Mouse (Mus musculus) heart, embryonic 13.5 days (tissue): ENCODE results near the gene Dusp14. TPM values are rescaled to one million over a fixed set of nuclear protein-coding genes. Genes with fewer than 3 reads are reported as not detected.
A peak's percentile ranks its signal among the peaks of the same experiment; 100 is the strongest.

Source experiments
- ATAC-seq: fragments of 200-750 bp; cut with Nextera tagmentation; 2 replicates; pipeline ENCODE4 v1.8.0; 2017; ENCODE audit warnings: moderate TSS enrichment; ENCODE audit not compliant: insufficient number of reproducible peaks, low FRiP score, low TSS enrichment; ENCODE audit errors: extremely low read depth
- H3K27ac ChIP-seq: fragments of 300-500 bp; sonication (generic); replicated peaks from 2 replicates; pipeline ENCODE4 v1.5.1; 2015; ENCODE audit warnings: moderate library complexity, mild to moderate bottlenecking, inconsistent platforms
- H3K27me3 ChIP-seq: fragments of 300-500 bp; sonication (generic); replicated peaks from 2 replicates; pipeline ENCODE4 v1.6.1; 2015; ENCODE audit warnings: mild to moderate bottlenecking, inconsistent platforms
- H3K36me3 ChIP-seq: fragments of 300-500 bp; sonication (generic); 2 replicates; pipeline ENCODE4 v1.6.1; 2015; ENCODE audit warnings: mild to moderate bottlenecking, inconsistent platforms
- H3K4me1 ChIP-seq: fragments of 300-500 bp; sonication (generic); 2 replicates; pipeline ENCODE4 v1.6.1; 2015; ENCODE audit warnings: inconsistent platforms
- H3K4me2 ChIP-seq: fragments of 300-500 bp; sonication (generic); 2 replicates; pipeline ENCODE4 v1.6.1; 2015; ENCODE audit warnings: inconsistent platforms, mild to moderate bottlenecking, moderate library complexity
- H3K4me3 ChIP-seq: fragments of 300-500 bp; sonication (generic); 2 replicates; pipeline ENCODE4 v1.5.1; 2015; ENCODE audit warnings: moderate library complexity, mild to moderate bottlenecking, inconsistent platforms
- H3K9ac ChIP-seq: fragments of 300-500 bp; sonication (generic); 2 replicates; pipeline ENCODE4 v1.6.1; 2015; ENCODE audit warnings: inconsistent platforms, mild to moderate bottlenecking, moderate library complexity
- H3K9me3 ChIP-seq: fragments of 300-500 bp; sonication (generic); 2 replicates; pipeline ENCODE4 v1.6.1; 2016; ENCODE audit warnings: inconsistent platforms
- WGBS: fragments of 180-500 bp; shearing (Covaris S2); methylation state at CpG from one replicate; pipeline ENCODE4 v1.1.7; 2015; ENCODE audit warnings: mixed read lengths; 5-methylcytosine and 5-hydroxymethylcytosine counted together
- polyA plus RNA-seq: library from polyadenylated mRNA; unstranded; fragments of >200 nt; fragmentation: Nextera tagmentation; extraction: Ambion mirVana; gene quantifications from 2 replicates; pipeline ENCODE4 v1.2.1, GENCODE M21; 2015

Dusp14 gene
- 5.1 and 6.6 TPM in 2 replicates for polyA plus RNA-seq

DNA sequence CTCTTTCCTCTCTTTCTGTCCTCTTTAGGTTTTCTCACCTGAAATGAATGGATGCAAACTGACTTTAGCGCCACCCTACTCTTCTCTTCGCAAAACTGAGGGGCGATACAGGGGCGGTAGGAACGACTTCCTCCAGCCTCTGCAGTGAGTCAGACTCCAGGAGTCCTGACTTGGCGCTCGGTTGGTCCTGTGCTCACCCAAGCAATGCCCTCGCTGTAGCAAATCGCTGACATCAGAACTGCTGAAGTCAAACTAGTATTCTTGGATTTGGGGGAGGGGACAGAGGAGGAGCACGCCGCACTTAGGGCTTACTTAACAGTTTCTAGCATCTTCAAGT, at the start of gene Dusp14:
Gene Dusp14 (minus strand): TSS at position 228 of the 337 bp plus-strand sequence.
- Histone ChIP-seq H3K27ac (no peak within 1 kb of the TSS), H3K4me1 (peaks cover 37% of the 10 kb centered on the region), H3K9me3 (no peaks in the 10 kb centered on the region), H3K4me3 (peak within 1 kb of the TSS; percentile 64), H3K27me3 (peaks cover 51% of the 10 kb centered on the region), H3K36me3 (no peaks in the 10 kb centered on the region), H3K9ac (peak within 1 kb of the TSS; percentile 83), H3K4me2 (peak within 1 kb of the TSS; percentile 82)
- WGBS, result 14% methylated on average over 11 of the region's 11 CpGs
- ATAC-seq, result no peak

DNA sequence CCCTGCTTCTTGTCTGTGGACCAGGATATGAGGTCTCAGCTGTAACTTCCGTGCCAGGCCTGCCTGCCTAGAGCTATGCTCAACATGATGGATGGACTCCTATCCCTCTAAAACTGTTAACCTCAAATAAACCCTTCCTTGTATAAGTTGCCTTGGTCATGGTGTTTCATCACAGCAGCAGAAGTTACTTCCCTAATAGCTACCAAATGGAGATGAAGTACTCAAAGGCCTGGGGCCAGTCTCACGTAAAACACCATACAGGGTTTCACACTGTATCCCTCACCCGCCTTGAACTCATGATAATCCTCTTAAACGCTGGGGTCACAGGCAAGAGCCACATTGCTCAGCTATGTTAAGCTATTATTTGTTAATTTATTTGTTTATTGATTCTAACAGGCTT, 48.4 kb upstream of the Dusp14 start:
- no peak overlapping the region for H3K4me3 ChIP-seq
- H3K36me3 ChIP-seq, result peaks cover 79% of the 10 kb centered on the region
- peaks cover 23% of the 10 kb centered on the region for H3K4me1 ChIP-seq
- ATAC-seq, result no peak
- no peaks in the 10 kb centered on the region for H3K27me3 ChIP-seq
- H3K4me2 ChIP-seq, result no peak overlapping the region
- 88% methylated on average over 4 of the region's 4 CpGs for WGBS
- H3K27ac ChIP-seq, result no peak overlapping the region
- no peak overlapping the region for H3K9ac ChIP-seq
- H3K9me3 ChIP-seq, result no peaks in the 10 kb centered on the region

- peaks cover 20% of the 10 kb centered on the region for H3K4me1 ChIP-seq
- WGBS, result 64% methylated on average over 2 of the region's 2 CpGs
- no peak for ATAC-seq
- no peak overlapping the region for H3K4me3 ChIP-seq
- no peaks in the 10 kb centered on the region for H3K27me3 ChIP-seq
- peaks cover 78% of the 10 kb centered on the region for H3K36me3 ChIP-seq
- H3K9me3 ChIP-seq, result no peaks in the 10 kb centered on the region
- no peak overlapping the region for H3K9ac ChIP-seq
- no peak overlapping the region for H3K4me2 ChIP-seq
- H3K27ac ChIP-seq, result 0 out of 2 replicates have a peak overlapping the region, but pooled peaks have one; percentile 1
These were observed 47.2 kb upstream of the Dusp14 start for GRCm38 (mm10) chr11:84116221-84116620.

DNA sequence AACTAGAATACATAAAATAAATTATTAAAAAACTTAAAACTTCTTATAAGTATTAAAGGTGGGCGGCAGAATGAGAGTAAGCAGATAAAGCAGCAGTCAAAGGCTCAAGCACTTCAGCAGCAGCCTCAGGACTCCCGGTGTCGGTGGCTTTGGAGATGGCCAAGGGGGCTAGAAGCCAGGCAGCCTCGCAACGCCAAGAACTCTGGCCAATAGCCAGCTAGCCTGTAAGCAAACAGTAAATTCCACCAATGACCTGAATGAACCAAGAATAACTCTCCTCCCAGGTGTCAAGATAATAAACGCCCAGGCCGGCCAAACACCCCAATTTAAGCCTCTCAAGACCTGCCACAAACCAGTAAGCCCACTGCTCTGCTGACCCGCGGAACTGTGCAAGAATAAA, 46.6 kb upstream of the Dusp14 start:
- 0 out of 2 replicates have a peak overlapping the region, but pooled peaks have one; percentile 1 for H3K27ac ChIP-seq
- H3K4me1 ChIP-seq, result peaks cover 20% of the 10 kb centered on the region
- no peaks in the 10 kb centered on the region for H3K9me3 ChIP-seq
- H3K36me3 ChIP-seq, result peaks cover 78% of the 10 kb centered on the region
- no peak overlapping the region for H3K4me2 ChIP-seq
- H3K27me3 ChIP-seq, result no peaks in the 10 kb centered on the region
- 55% methylated on average over 9 of the region's 9 CpGs for WGBS
- no peak overlapping the region for H3K9ac ChIP-seq
- ATAC-seq, result no peak
- H3K4me3 ChIP-seq, result no peak overlapping the region

- no peaks in the 10 kb centered on the region for H3K9me3 ChIP-seq
- WGBS, result 81% methylated on average over 5 of the region's 5 CpGs
- no peak overlapping the region for H3K27ac ChIP-seq
- no peak overlapping the region for H3K4me3 ChIP-seq
- H3K9ac ChIP-seq, result no peak overlapping the region
- no peaks in the 10 kb centered on the region for H3K27me3 ChIP-seq
- H3K4me2 ChIP-seq, result no peak overlapping the region
- peaks cover 78% of the 10 kb centered on the region for H3K36me3 ChIP-seq
- ATAC-seq, result no peak
- H3K4me1 ChIP-seq, result peaks cover 20% of the 10 kb centered on the region
These were observed 44.6 kb upstream of the Dusp14 start for GRCm38 (mm10) chr11:84113623-84114022.

DNA sequence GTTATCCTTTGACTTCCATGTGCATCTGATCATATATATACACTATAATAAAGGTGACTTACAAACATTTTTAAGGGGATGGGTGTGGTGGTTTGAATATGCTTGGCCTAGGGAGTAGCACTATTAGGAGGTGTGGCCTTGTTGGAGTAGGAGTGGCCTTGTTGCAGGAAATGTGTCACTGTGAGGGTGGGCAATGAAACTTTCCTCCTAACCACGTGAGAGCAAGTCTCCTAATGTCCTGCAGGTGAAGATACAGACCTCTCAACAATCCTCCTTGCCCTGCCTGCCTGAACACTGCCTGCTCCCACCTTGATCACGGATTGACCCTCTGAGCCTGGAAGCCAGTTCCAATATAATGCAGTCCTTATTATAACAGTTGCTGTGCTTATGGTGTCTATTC, 38.1 kb upstream of the Dusp14 start:
- ATAC-seq, result no peak
- WGBS, result 65% methylated on average over 2 of the region's 2 CpGs
- Histone ChIP-seq H3K27ac (no peak overlapping the region), H3K36me3 (peaks cover 97% of the 10 kb centered on the region), H3K4me3 (no peak overlapping the region), H3K4me1 (peaks cover 2% of the 10 kb centered on the region; the same call in 1 of the 2 replicates), H3K27me3 (no peaks in the 10 kb centered on the region), H3K9ac (no peak overlapping the region), H3K9me3 (no peaks in the 10 kb centered on the region), H3K4me2 (no peak overlapping the region)

DNA sequence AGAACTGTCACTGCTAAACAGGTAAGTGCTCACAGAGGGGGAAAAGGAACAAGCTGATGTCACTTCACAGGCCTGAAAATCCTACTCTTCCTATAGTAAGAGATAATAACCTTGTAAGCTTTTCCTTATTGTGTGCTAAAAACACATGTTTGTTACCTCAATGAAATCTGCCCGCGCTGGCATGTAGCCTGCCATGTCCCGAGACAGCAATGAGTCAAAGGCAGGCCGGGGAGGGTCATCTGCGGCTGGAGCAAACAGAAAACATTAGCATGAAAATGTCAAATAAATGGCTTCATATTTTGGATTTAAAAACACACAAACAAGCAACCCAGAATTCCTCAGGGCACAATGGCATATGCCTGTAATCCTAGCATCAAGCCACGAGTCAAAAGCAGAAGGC, 35.0 kb upstream of the Dusp14 start:
- Histone ChIP-seq H3K36me3 (peaks cover 96% of the 10 kb centered on the region), H3K4me1 (peaks cover 12% of the 10 kb centered on the region), H3K27ac (no peak overlapping the region), H3K4me2 (no peak overlapping the region), H3K27me3 (no peaks in the 10 kb centered on the region), H3K9ac (no peak overlapping the region), H3K4me3 (no peak overlapping the region), H3K9me3 (no peaks in the 10 kb centered on the region)
- no peak for ATAC-seq
- 92% methylated on average over 6 of the region's 6 CpGs for WGBS

GRCm38 (mm10) chr11:84101182-84101581, 32.1 kb upstream of the Dusp14 start:
- H3K4me3 ChIP-seq, result no peak overlapping the region
- peaks cover 93% of the 10 kb centered on the region for H3K36me3 ChIP-seq
- 0 out of 2 replicates have a peak overlapping the region, but pooled peaks have one; percentile 20 for H3K27ac ChIP-seq
- H3K4me1 ChIP-seq, result peaks cover 15% of the 10 kb centered on the region
- H3K27me3 ChIP-seq, result no peaks in the 10 kb centered on the region
- no peak for ATAC-seq
- H3K9me3 ChIP-seq, result no peaks in the 10 kb centered on the region
- no peak overlapping the region for H3K4me2 ChIP-seq
- H3K9ac ChIP-seq, result no peak overlapping the region

GRCm38 (mm10) chr11:84097251-84097998, 28.4 kb upstream of the Dusp14 start:
- peaks cover 19% of the 10 kb centered on the region for H3K4me1 ChIP-seq
- H3K9me3 ChIP-seq, result no peaks in the 10 kb centered on the region
- WGBS, result 69% methylated on average over 5 of the region's 5 CpGs
- H3K27ac ChIP-seq, result no peak overlapping the region
- peaks cover 73% of the 10 kb centered on the region for H3K36me3 ChIP-seq
- no peak overlapping the region for H3K4me3 ChIP-seq
- no peak overlapping the region for H3K9ac ChIP-seq
- no peak overlapping the region for H3K4me2 ChIP-seq
- H3K27me3 ChIP-seq, result no peaks in the 10 kb centered on the region
- no peak for ATAC-seq

DNA sequence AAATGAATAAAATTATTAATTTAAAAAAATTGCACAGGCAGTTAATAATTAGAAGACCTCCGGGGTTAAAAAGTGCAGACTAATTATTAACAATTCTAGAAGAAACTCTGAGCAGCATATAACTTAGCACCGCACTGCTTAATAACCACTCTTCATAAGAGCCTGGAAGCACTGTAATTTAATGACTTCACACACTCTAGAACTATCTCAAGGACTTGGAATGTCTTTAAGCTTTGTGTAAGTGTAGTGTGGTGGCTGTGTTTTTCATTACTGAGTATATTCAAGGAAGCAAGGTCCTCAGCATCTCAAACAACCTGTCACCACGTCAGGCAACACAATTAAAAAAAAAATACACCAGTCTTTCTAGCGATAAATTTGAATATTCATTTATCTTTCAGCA, 26.0 kb upstream of the Dusp14 start:
- Histone ChIP-seq H3K27me3 (no peaks in the 10 kb centered on the region), H3K4me3 (no peak overlapping the region), H3K4me2 (no peak overlapping the region), H3K27ac (no peak overlapping the region), H3K4me1 (peaks cover 7% of the 10 kb centered on the region; the same call in 1 of the 2 replicates), H3K36me3 (peaks cover 74% of the 10 kb centered on the region), H3K9ac (no peak overlapping the region), H3K9me3 (no peaks in the 10 kb centered on the region)
- no peak for ATAC-seq
- 84% methylated on average over 4 of the region's 4 CpGs for WGBS

DNA sequence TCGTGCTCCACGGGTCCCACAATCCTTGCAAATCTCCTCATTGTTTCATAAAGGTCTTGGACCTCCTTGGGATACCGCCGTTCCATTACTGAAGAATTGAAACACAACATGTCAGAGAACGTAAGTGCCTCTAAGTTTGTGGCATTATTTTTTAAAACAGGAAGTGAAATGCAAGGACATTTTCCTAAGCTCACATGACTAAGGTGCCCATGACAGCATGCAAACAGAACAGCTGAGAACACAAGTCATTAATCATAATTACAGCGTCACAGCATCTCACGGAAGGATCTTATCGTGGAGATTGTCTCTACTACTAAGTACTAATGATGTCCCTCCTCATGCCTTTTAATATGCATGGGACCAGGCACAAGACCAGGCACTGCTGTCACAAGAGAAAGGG, 21.5 kb upstream of the Dusp14 start:
- no peak overlapping the region for H3K27ac ChIP-seq
- peaks cover 3% of the 10 kb centered on the region; the same call in 1 of the 2 replicates for H3K4me1 ChIP-seq
- H3K27me3 ChIP-seq, result no peaks in the 10 kb centered on the region
- H3K36me3 ChIP-seq, result peaks cover 75% of the 10 kb centered on the region
- no peak overlapping the region for H3K4me2 ChIP-seq
- no peak for ATAC-seq
- no peak overlapping the region for H3K4me3 ChIP-seq
- 91% methylated on average over 8 of the region's 8 CpGs for WGBS
- H3K9me3 ChIP-seq, result no peaks in the 10 kb centered on the region
- H3K9ac ChIP-seq, result no peak overlapping the region

GRCm38 (mm10) chr11:84081901-84082300, 12.8 kb upstream of the Dusp14 start:
- Histone ChIP-seq H3K27ac (no peak overlapping the region), H3K27me3 (no peaks in the 10 kb centered on the region), H3K36me3 (peaks cover 58% of the 10 kb centered on the region), H3K4me3 (no peak overlapping the region), H3K4me2 (no peak overlapping the region), H3K4me1 (peaks cover 23% of the 10 kb centered on the region), H3K9ac (no peak overlapping the region), H3K9me3 (no peaks in the 10 kb centered on the region)
- 95% methylated on average over 5 of the region's 5 CpGs for WGBS
- ATAC-seq, result no peak
